Mouse (Mus musculus) limb, embryonic 15.5 days (tissue): ENCODE measurements at regions not wholly inside any gene's neighbourhood (a gene's known extent, or its start where the extent isn't known, plus 50 kb on each side); places are given as distances from the start of the nearest gene placed in this dataset.

Experiments
- ATAC-seq: fragments of 200-750 bp; cut with Nextera tagmentation; 2 replicates; pipeline ENCODE4 v1.8.0; 2017; ENCODE audit warnings: low read depth, moderate TSS enrichment; ENCODE audit not compliant: insufficient number of reproducible peaks, low FRiP score, low TSS enrichment
- H3K27ac ChIP-seq: fragments of 300-500 bp; sonication (generic); 2 replicates; pipeline ENCODE4 v1.5.1; 2015; ENCODE audit warnings: moderate library complexity, mild to moderate bottlenecking, inconsistent platforms
- H3K27me3 ChIP-seq: fragments of 300-500 bp; sonication (generic); 2 replicates; pipeline ENCODE4 v1.6.1; 2015; ENCODE audit warnings: inconsistent platforms
- H3K36me3 ChIP-seq: fragments of 300-500 bp; sonication (generic); 2 replicates; pipeline ENCODE4 v1.6.1; 2015; ENCODE audit warnings: inconsistent platforms
- H3K4me1 ChIP-seq: fragments of 300-500 bp; sonication (generic); 2 replicates; pipeline ENCODE4 v1.6.1; 2015; ENCODE audit warnings: inconsistent platforms
- H3K4me2 ChIP-seq: fragments of 300-500 bp; sonication (generic); 2 replicates; pipeline ENCODE4 v1.6.1; 2015; ENCODE audit warnings: mild to moderate bottlenecking, inconsistent platforms
- H3K4me3 ChIP-seq: fragments of 300-500 bp; sonication (generic); 2 replicates; pipeline ENCODE4 v1.5.1; 2015; ENCODE audit warnings: mild to moderate bottlenecking, inconsistent platforms
- H3K9ac ChIP-seq: fragments of 300-500 bp; sonication (generic); 2 replicates; pipeline ENCODE4 v1.6.1; 2015; ENCODE audit warnings: inconsistent platforms
- H3K9me3 ChIP-seq: fragments of 300-500 bp; sonication (generic); 2 replicates; pipeline ENCODE4 v1.6.1; 2016; ENCODE audit warnings: inconsistent platforms
- WGBS: fragments of 180-500 bp; shearing (Covaris S2); methylation state at CpG from one replicate; pipeline ENCODE4 v1.1.7; 2015; 5-methylcytosine and 5-hydroxymethylcytosine counted together

- Histone ChIP-seq H3K27ac (no peak overlapping the region), H3K4me2 (no peak overlapping the region), H3K4me1 (peaks cover 6% of the 10 kb centered on the region; the same call in 1 of the 2 replicates), H3K9ac (no peak overlapping the region), H3K36me3 (no peaks in the 10 kb centered on the region), H3K4me3 (no peak overlapping the region), H3K27me3 (no peaks in the 10 kb centered on the region), H3K9me3 (no peaks in the 10 kb centered on the region)
- no peak for ATAC-seq
- 85% methylated on average over 2 of the region's 2 CpGs for WGBS
Measured at GRCm38 (mm10) chr4:12461701-12462100, 289.9 kb upstream of the Fam92a start.

DNA sequence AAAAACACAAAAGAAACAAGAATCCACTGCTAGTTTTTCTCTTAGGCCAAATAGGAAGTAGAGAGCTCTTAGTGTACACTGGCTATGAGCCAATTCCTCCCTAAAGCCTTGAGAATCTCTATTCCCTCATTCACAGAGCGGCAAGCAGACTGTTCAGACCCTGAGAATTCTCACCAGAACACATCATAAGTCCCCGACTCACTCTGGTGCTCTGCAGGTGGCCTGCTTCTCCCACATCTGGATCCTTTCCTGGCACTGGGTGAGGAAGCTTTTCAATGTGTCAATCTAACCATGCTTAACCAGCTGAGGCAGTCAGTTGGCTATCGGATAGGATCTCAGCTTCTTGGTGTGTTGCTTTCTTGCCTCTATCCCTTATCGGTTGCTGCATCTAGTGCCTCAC lies 289.4 kb upstream of the Fam92a start:
- H3K9me3 ChIP-seq: no peaks in the 10 kb centered on the region
- H3K4me1 ChIP-seq: peaks cover 6% of the 10 kb centered on the region; the same call in 1 of the 2 replicates
- WGBS: 32% methylated on average over 4 of the region's 4 CpGs
- no peak overlapping the region for H3K4me2 ChIP-seq
- ATAC-seq: no peak
- H3K36me3 ChIP-seq: no peaks in the 10 kb centered on the region
- H3K27me3 ChIP-seq: no peaks in the 10 kb centered on the region
- H3K27ac ChIP-seq: no peak overlapping the region
- no peak overlapping the region for H3K4me3 ChIP-seq
- no peak overlapping the region for H3K9ac ChIP-seq

GRCm38 (mm10) chr4:12457978-12458597 lies 286.3 kb upstream of the Fam92a start:
- no peak overlapping the region for H3K27ac ChIP-seq
- WGBS: 72% methylated on average over 8 of the region's 8 CpGs
- no peaks in the 10 kb centered on the region for H3K9me3 ChIP-seq
- no peak overlapping the region for H3K4me2 ChIP-seq
- H3K9ac ChIP-seq: no peak overlapping the region
- no peaks in the 10 kb centered on the region for H3K27me3 ChIP-seq
- H3K36me3 ChIP-seq: no peaks in the 10 kb centered on the region
- no peak overlapping the region for H3K4me3 ChIP-seq
- peaks cover 6% of the 10 kb centered on the region; the same call in 1 of the 2 replicates for H3K4me1 ChIP-seq
- no peak for ATAC-seq

DNA sequence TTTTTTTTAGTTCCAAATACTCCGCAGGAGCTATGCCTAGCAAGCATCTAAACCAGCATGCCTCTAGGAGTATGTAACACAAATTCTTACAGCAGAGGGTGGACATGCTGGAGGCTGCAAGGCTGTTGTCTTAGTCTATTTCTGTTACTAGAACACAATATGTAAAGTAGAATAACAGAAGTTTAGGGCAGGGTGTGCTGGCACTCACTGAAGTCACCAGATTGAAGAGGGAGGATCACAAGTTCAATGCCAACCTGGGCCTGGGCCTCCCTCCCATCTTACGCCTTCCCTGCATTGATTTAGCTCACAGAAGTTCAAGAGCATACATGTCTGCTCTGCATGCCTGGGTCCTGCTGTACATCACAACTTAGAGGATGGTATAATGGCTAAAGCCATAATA lies 280.3 kb upstream of the Fam92a start:
- Histone ChIP-seq H3K27ac (no peak overlapping the region), H3K9ac (no peak overlapping the region), H3K4me2 (no peak overlapping the region), H3K36me3 (no peaks in the 10 kb centered on the region), H3K4me3 (no peak overlapping the region), H3K27me3 (no peaks in the 10 kb centered on the region), H3K9me3 (no peaks in the 10 kb centered on the region), H3K4me1 (no peaks in the 10 kb centered on the region)
- WGBS: 97% methylated on average over 2 of the region's 2 CpGs
- no peak for ATAC-seq

DNA sequence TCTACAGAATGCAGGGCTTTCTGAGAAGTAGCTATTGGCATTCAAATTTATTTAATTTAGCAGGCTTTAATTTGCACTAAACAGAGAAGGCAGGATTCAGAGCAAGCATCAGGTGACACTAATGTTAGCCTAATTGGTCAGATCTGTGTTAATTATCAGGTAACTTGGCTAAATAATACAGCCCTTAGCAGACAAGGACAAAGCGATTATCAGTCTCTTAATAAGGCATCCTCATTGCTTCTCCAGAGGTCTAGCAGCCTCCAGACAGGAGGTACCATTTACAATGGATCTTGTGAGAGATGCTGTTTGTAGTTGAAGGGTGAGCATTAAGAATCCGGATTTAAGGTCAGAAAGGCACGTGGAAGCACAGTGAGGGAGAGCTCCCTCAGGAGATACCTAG lies 253.7 kb upstream of the Fam92a start:
- no peaks in the 10 kb centered on the region for H3K4me1 ChIP-seq
- H3K4me2 ChIP-seq: no peak overlapping the region
- no peaks in the 10 kb centered on the region for H3K27me3 ChIP-seq
- 45% methylated on average over 3 of the region's 3 CpGs for whole genome bisulfite sequencing
- H3K36me3 ChIP-seq: no peaks in the 10 kb centered on the region
- H3K9ac ChIP-seq: no peak overlapping the region
- no peak overlapping the region for H3K4me3 ChIP-seq
- no peaks in the 10 kb centered on the region for H3K9me3 ChIP-seq
- H3K27ac ChIP-seq: no peak overlapping the region
- ATAC-seq: no peak

GRCm38 (mm10) chr4:12421628-12422319 lies 250.0 kb upstream of the Fam92a start:
- Histone ChIP-seq H3K4me1 (no peaks in the 10 kb centered on the region), H3K4me2 (no peak overlapping the region), H3K4me3 (no peak overlapping the region), H3K27ac (no peak overlapping the region), H3K9me3 (no peaks in the 10 kb centered on the region), H3K27me3 (no peaks in the 10 kb centered on the region), H3K36me3 (no peaks in the 10 kb centered on the region), H3K9ac (no peak overlapping the region)
- no peak for ATAC-seq
- 85% methylated on average over 16 of the region's 16 CpGs for WGBS

GRCm38 (mm10) chr4:12418086-12418485 lies 246.3 kb upstream of the Fam92a start:
- Histone ChIP-seq H3K4me2 (no peak overlapping the region), H3K4me3 (no peak overlapping the region), H3K27me3 (no peaks in the 10 kb centered on the region), H3K9me3 (no peaks in the 10 kb centered on the region), H3K9ac (no peak overlapping the region), H3K27ac (no peak overlapping the region), H3K36me3 (no peaks in the 10 kb centered on the region), H3K4me1 (no peaks in the 10 kb centered on the region)
- ATAC-seq: no peak
- 22% methylated on average over 3 of the region's 3 CpGs for WGBS

GRCm38 (mm10) chr4:12395344-12395743 lies 223.5 kb upstream of the Fam92a start:
- no peaks in the 10 kb centered on the region for H3K4me1 ChIP-seq

GRCm38 (mm10) chr4:12376797-12377570 lies 205.2 kb upstream of the Fam92a start:
- Histone ChIP-seq H3K4me2 (no peak overlapping the region), H3K9me3 (no peaks in the 10 kb centered on the region), H3K27me3 (no peaks in the 10 kb centered on the region), H3K36me3 (no peaks in the 10 kb centered on the region), H3K9ac (no peak overlapping the region), H3K4me3 (no peak overlapping the region), H3K27ac (no peak overlapping the region), H3K4me1 (no peaks in the 10 kb centered on the region)
- ATAC-seq: no peak
- WGBS: 71% methylated on average over 5 of the region's 5 CpGs

More at GRCm38 (mm10) chr4:12395344-12395743, 223.5 kb upstream of the Fam92a start:
- Histone ChIP-seq H3K4me3 (no peak overlapping the region), H3K9me3 (no peaks in the 10 kb centered on the region), H3K4me2 (no peak overlapping the region), H3K27ac (no peak overlapping the region), H3K9ac (no peak overlapping the region), H3K27me3 (no peaks in the 10 kb centered on the region), H3K36me3 (no peaks in the 10 kb centered on the region)
- WGBS: 80% methylated on average over 1 of the region's 1 CpGs
- no peak for ATAC-seq

DNA sequence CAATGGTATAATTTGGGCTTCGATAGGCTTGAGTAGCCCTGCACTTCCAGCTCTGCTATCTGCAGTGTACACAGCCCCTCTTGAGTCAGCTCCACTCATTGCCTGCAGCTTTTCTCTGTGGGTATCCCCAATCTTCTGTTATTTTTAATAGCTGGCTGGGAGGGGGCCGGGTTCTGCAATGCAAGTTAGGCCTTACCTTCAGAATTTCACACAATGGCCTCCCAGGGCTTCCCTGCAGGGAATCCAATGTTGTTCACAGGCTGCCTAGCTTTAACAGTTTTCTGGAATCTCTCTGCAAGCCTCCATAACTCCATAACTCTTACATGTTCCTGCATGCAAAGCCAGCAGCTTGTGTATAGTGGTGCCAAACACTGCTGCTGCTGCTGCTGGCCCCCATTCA lies 197.7 kb upstream of the Fam92a start:
- Histone ChIP-seq H3K9ac (no peak overlapping the region), H3K9me3 (no peaks in the 10 kb centered on the region), H3K36me3 (no peaks in the 10 kb centered on the region), H3K4me3 (no peak overlapping the region), H3K27me3 (no peaks in the 10 kb centered on the region), H3K27ac (no peak overlapping the region), H3K4me2 (no peak overlapping the region), H3K4me1 (no peaks in the 10 kb centered on the region)
- WGBS: 55% methylated on average over 2 of the region's 2 CpGs
- ATAC-seq: no peak

GRCm38 (mm10) chr4:12356992-12357634 lies 185.3 kb upstream of the Fam92a start:
- Histone ChIP-seq H3K9ac (no peak overlapping the region), H3K4me3 (no peak overlapping the region), H3K4me2 (no peak overlapping the region), H3K36me3 (no peaks in the 10 kb centered on the region), H3K27me3 (no peaks in the 10 kb centered on the region), H3K9me3 (no peaks in the 10 kb centered on the region), H3K27ac (no peak overlapping the region), H3K4me1 (no peaks in the 10 kb centered on the region)
- 46% methylated on average over 2 of the region's 2 CpGs for WGBS
- ATAC-seq: no peak
